Mouse (Mus musculus) embryonic facial prominence, embryonic 10.5 days (tissue): ENCODE data around the gene Adarb2. TPM values are rescaled to one million over a fixed set of nuclear protein-coding genes. Genes with fewer than 3 reads are reported as not detected.

Source experiments
- DNase-seq: peaks from one replicate; pipeline ENCODE4 v3.0.0-alpha.2; 2017; ENCODE audit warnings: low spot score
- H3K27ac ChIP-seq: fragments of 300-500 bp; sonication (generic); replicated peaks from 2 replicates; pipeline ENCODE4 v1.5.1; 2016; ENCODE audit warnings: mild to moderate bottlenecking
- H3K27me3 ChIP-seq: fragments of 300-500 bp; sonication (generic); replicated peaks from 2 replicates; pipeline ENCODE4 v1.6.1; 2016; ENCODE audit warnings: low read depth, mild to moderate bottlenecking; ENCODE audit not compliant: poor library complexity, severe bottlenecking
- H3K36me3 ChIP-seq: fragments of 300-500 bp; sonication (generic); replicated peaks from 2 replicates; pipeline ENCODE4 v1.6.1; 2016; ENCODE audit warnings: mild to moderate bottlenecking, moderate library complexity
- H3K4me1 ChIP-seq: fragments of 300-500 bp; sonication (generic); 2 replicates; pipeline ENCODE4 v1.6.1; 2016
- H3K4me3 ChIP-seq: fragments of 300-500 bp; sonication (generic); 2 replicates; pipeline ENCODE4 v1.5.1; 2016; ENCODE audit warnings: mild to moderate bottlenecking, moderate library complexity
- H3K9me3 ChIP-seq: fragments of 300-500 bp; sonication (generic); 2 replicates; pipeline ENCODE4 v1.6.1; 2016; ENCODE audit warnings: mild to moderate bottlenecking
- WGBS: fragments of 180-500 bp; shearing (Covaris S2); methylation state at CpG from one replicate; pipeline ENCODE4 v1.1.7; 2016; 5-methylcytosine and 5-hydroxymethylcytosine counted together
- polyA plus RNA-seq: library from polyadenylated mRNA; unstranded; fragments of >200 nt; fragmentation: Nextera tagmentation; extraction: Ambion mirVana; gene quantifications from 2 replicates; pipeline ENCODE4 v1.2.1, GENCODE M21; 2016

Adarb2 gene
- polyA plus RNA-seq, 1 experiment from 2014 or later, result 2.6 TPM

GRCm38 (mm10) chr13:8700981-8701380 is 498.3 kb downstream of the Adarb2 start:
- H3K9me3 ChIP-seq, result no peaks in the 10 kb centered on the region
- H3K4me3 ChIP-seq, result no peak overlapping the region
- H3K27me3 ChIP-seq, result no peaks in the 10 kb centered on the region

DNA sequence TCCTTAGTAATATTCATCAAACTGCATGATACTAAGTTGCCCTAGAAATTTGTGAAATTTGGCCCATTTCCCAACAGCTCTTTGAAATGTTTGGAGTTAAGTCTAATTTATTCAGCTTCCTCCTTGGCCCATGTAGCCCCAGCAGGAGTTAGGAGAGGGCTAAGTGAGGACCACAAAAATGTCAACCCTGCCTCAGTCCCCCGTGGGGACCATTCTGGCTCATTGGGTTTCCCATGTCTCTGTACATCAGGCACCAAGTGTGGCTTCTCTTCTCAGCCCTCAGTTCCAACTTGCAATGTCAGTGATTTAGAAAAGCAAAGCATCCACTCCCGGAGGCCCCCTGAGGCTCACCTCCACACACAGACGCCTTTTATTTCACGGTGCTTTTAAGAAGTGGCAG is 502.6 kb downstream of the Adarb2 start:
- no peak overlapping the region for H3K4me3 ChIP-seq
- H3K4me1 ChIP-seq, result peaks cover 11% of the 10 kb centered on the region

More at GRCm38 (mm10) chr13:8700981-8701380, 498.3 kb downstream of the Adarb2 start:
- H3K36me3 ChIP-seq, result no peaks in the 10 kb centered on the region
- H3K4me1 ChIP-seq, result peaks cover 11% of the 10 kb centered on the region
- WGBS, result 50% methylated on average over 4 of the region's 4 CpGs
- H3K27ac ChIP-seq, result no peak overlapping the region
- DNase-seq, result no peak

DNA sequence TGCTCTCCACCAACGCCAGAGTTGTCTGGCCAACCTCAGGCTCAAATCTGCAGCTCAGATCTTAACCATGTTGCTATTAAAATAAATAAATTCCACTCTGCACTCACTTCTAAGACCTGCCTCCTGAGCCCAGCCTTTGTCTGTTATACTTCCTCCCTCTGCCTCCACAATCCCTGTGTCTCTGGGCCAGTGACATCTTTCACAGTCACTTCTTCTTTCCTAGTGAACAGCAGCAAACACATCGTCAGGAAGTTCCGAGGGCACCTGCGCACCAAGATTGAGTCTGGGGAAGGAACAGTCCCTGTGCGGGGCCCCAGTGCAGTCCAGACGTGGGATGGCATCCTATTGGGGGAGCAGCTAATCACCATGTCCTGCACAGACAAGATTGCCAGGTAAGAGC is 510.7 kb downstream of the Adarb2 start:
- Histone ChIP-seq H3K27me3 (no peaks in the 10 kb centered on the region), H3K4me3 (no peak overlapping the region), H3K27ac (no peak overlapping the region), H3K36me3 (no peaks in the 10 kb centered on the region), H3K4me1 (no peaks in the 10 kb centered on the region), H3K9me3 (no peaks in the 10 kb centered on the region)
- WGBS, result 90% methylated on average over 6 of the region's 6 CpGs
- DNase-seq, result no peak

More for the DNA sequence above, 502.6 kb downstream of the Adarb2 start:
- no peaks in the 10 kb centered on the region for H3K36me3 ChIP-seq
- no peak overlapping the region for H3K27ac ChIP-seq
- H3K27me3 ChIP-seq, result no peaks in the 10 kb centered on the region
- WGBS, result 48% methylated on average over 4 of the region's 4 CpGs
- H3K9me3 ChIP-seq, result no peaks in the 10 kb centered on the region
- no peak for DNase-seq

DNA sequence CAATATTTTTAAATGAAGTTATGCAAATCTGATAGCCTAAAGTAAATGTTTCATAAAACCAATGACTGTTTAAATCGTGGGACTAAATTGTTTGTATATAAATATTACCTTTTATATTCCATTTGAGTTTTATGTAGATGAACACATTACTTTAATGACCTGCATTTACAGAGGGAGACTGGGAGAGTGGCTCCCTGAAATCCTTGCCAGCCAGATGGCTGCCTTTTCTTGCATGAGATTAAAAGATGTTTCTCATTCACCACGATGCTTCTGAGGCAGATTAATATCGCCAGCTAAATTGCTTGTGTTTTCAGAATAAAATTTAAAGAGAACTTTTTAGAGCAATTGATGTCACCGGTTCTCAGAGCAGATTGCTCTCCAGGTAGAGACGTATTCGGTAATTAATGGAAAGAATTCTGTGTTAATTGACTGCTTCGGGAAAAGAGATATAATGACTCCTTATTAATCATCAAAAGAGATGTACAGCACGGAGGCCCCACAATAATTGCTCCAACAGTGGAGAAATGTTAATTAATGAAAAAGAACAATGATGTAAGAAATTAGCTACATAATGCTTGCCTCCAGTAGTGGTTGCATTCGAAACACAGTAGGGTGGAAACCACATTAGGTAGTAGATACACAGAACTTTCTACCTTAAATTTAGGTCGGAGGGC is 527.4 kb downstream of the Adarb2 start:
- Histone ChIP-seq H3K36me3 (no peaks in the 10 kb centered on the region), H3K4me1 (no peaks in the 10 kb centered on the region), H3K27me3 (no peaks in the 10 kb centered on the region), H3K4me3 (no peak overlapping the region), H3K9me3 (no peaks in the 10 kb centered on the region), H3K27ac (no peak overlapping the region)
- no peak for DNase-seq
- 84% methylated on average over 10 of the region's 10 CpGs for WGBS

- no peak overlapping the region for H3K4me3 ChIP-seq
- WGBS, result 73% methylated on average over 5 of the region's 5 CpGs
- no peaks in the 10 kb centered on the region for H3K36me3 ChIP-seq
- no peak overlapping the region for H3K27ac ChIP-seq
- no peaks in the 10 kb centered on the region for H3K4me1 ChIP-seq
- DNase-seq, result no peak
- H3K9me3 ChIP-seq, result no peaks in the 10 kb centered on the region
- H3K27me3 ChIP-seq, result no peaks in the 10 kb centered on the region
These were observed 534.6 kb downstream of the Adarb2 start for GRCm38 (mm10) chr13:8737139-8737865.

DNA sequence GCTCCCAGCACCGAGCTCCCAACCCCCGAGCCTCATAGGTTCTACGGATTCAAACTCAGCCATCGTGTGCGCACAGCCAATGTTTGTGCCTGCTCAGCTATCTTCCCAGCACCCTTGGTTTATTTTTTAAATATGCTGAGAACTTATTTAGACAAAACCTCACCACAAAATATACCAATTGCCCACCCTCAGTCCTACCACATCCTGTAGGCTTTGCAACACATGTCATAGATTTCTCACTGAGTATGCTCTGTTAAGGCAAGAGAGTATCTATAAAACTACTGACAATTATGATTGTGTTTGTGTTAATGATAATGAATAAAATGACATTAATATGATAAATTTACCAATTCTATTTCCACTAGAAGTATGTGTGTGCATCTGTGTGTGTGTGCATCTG is 540.1 kb downstream of the Adarb2 start:
- Histone ChIP-seq H3K4me3 (no peak overlapping the region), H3K27ac (no peak overlapping the region), H3K27me3 (no peaks in the 10 kb centered on the region), H3K9me3 (no peaks in the 10 kb centered on the region), H3K4me1 (no peaks in the 10 kb centered on the region), H3K36me3 (no peaks in the 10 kb centered on the region)
- no peak for DNase-seq
- WGBS, result 92% methylated on average over 5 of the region's 5 CpGs

- Histone ChIP-seq H3K27ac (no peak overlapping the region), H3K4me3 (no peak overlapping the region), H3K9me3 (no peaks in the 10 kb centered on the region), H3K4me1 (no peaks in the 10 kb centered on the region), H3K27me3 (no peaks in the 10 kb centered on the region), H3K36me3 (no peaks in the 10 kb centered on the region)
- WGBS, result 66% methylated on average over 3 of the region's 3 CpGs
- DNase-seq, result no peak
These were observed 541.9 kb downstream of the Adarb2 start for GRCm38 (mm10) chr13:8744565-8744964.

GRCm38 (mm10) chr13:8745596-8745995 is 542.9 kb downstream of the Adarb2 start:
- H3K36me3 ChIP-seq, result no peaks in the 10 kb centered on the region
- no peak overlapping the region for H3K27ac ChIP-seq
- H3K9me3 ChIP-seq, result no peaks in the 10 kb centered on the region
- H3K4me1 ChIP-seq, result no peaks in the 10 kb centered on the region
- 79% methylated on average over 4 of the region's 4 CpGs for WGBS
- no peak overlapping the region for H3K4me3 ChIP-seq
- H3K27me3 ChIP-seq, result no peaks in the 10 kb centered on the region
- no peak for DNase-seq

DNA sequence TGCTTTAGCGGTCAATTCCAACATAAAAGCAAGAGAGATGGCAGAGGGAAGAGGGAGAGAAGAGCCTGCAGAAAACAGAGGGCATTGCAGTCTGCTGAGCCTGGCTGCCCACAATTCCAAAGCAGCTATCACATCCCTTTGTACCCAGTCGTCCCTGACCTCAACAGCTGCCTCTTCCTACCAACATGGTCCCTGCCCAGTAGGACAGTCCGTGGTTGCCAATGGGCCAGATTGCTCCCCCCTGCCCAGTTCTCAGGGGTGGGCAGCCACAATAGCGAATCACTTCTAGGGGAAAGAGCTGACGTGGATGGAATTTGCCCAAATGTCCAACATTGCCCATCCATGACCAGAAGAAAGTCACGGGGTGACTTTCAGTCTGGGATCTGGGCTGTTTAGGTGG is 546.8 kb downstream of the Adarb2 start:
- no peak overlapping the region for H3K27ac ChIP-seq
- peaks cover 3% of the 10 kb centered on the region; the same call in 1 of the 2 replicates for H3K9me3 ChIP-seq
- H3K4me3 ChIP-seq, result no peak overlapping the region
- WGBS, result 85% methylated on average over 6 of the region's 6 CpGs
- DNase-seq, result no peak
- H3K36me3 ChIP-seq, result no peaks in the 10 kb centered on the region
- H3K4me1 ChIP-seq, result no peaks in the 10 kb centered on the region
- H3K27me3 ChIP-seq, result no peaks in the 10 kb centered on the region

- Histone ChIP-seq H3K36me3 (no peaks in the 10 kb centered on the region), H3K27ac (no peak overlapping the region), H3K9me3 (no peaks in the 10 kb centered on the region), H3K4me1 (no peaks in the 10 kb centered on the region), H3K4me3 (no peak overlapping the region), H3K27me3 (no peaks in the 10 kb centered on the region)
- DNase-seq, result no peak
- 73% methylated on average over 8 of the region's 8 CpGs for WGBS
These were observed 558.3 kb downstream of the Adarb2 start for GRCm38 (mm10) chr13:8760940-8761339.

- no peaks in the 10 kb centered on the region for H3K4me1 ChIP-seq
- 95% methylated on average over 7 of the region's 7 CpGs for WGBS
- no peaks in the 10 kb centered on the region for H3K36me3 ChIP-seq
- DNase-seq, result no peak
- H3K9me3 ChIP-seq, result peaks cover 8% of the 10 kb centered on the region; the same call in 1 of the 2 replicates
- H3K27ac ChIP-seq, result no peak overlapping the region
- no peaks in the 10 kb centered on the region for H3K27me3 ChIP-seq
- H3K4me3 ChIP-seq, result no peak overlapping the region
These were observed 567.1 kb downstream of the Adarb2 start for GRCm38 (mm10) chr13:8769654-8770227.

DNA sequence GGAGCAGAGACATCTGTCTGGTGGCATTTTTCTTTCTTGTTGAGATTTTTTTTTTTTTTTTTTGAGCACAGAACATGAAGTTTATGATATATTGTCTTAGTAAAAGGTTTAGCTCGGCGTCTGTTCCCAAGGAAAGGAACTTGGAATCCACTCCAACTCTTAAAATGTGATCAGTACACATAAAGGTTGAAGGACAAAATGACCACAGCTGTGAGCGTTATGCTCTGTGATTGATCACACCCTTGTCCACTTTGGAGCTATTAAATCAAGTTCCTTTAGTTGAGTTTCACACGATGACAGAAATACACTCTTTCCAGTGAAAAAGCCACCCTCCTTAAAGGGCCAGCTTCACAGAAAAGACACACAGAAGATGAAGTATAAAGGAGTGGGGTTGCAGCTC is 568.0 kb downstream of the Adarb2 start:
- no peak for DNase-seq
- no peaks in the 10 kb centered on the region for H3K27me3 ChIP-seq
- no peak overlapping the region for H3K27ac ChIP-seq
- H3K4me1 ChIP-seq, result no peaks in the 10 kb centered on the region
- no peak overlapping the region for H3K4me3 ChIP-seq
- no peaks in the 10 kb centered on the region for H3K36me3 ChIP-seq
- WGBS, result 80% methylated on average over 4 of the region's 4 CpGs
- peaks cover 8% of the 10 kb centered on the region; the same call in 1 of the 2 replicates for H3K9me3 ChIP-seq

GRCm38 (mm10) chr13:8780441-8780840 is 577.8 kb downstream of the Adarb2 start:
- no peak overlapping the region for H3K27ac ChIP-seq
- no peaks in the 10 kb centered on the region for H3K27me3 ChIP-seq
- no peaks in the 10 kb centered on the region for H3K36me3 ChIP-seq
- 49% methylated on average over 4 of the region's 4 CpGs for whole genome bisulfite sequencing
- H3K4me1 ChIP-seq, result peaks cover 8% of the 10 kb centered on the region
- peak; percentile 43 for DNase-seq
- H3K4me3 ChIP-seq, result no peak overlapping the region
- no peaks in the 10 kb centered on the region for H3K9me3 ChIP-seq
